Mouse (Mus musculus): ENCODE results near the gene Mpp6.

Gene Mpp6

DNA sequence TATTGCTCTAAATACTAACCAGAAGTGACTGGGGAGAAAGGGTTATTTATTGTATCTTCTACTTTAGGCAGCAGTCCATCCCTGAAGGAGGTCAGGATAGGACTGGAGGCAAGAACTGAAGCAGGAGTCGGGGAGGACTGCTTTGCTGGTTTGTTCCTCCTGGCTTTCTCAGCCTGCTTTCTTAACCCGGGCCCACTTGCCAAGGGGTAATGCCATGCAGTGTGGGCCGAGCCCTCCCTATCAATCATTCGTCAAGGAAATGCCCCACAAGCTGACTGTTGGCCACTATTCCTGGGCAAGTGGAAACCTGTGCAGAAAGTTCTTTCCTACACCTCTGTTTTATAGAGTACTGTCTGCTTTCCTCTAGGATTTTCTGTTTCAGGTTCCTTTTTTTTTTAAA, 39.3 kb downstream of the Mpp6 start:
- no peak for DNase-seq (ENCODE audit: low read depth)

DNA sequence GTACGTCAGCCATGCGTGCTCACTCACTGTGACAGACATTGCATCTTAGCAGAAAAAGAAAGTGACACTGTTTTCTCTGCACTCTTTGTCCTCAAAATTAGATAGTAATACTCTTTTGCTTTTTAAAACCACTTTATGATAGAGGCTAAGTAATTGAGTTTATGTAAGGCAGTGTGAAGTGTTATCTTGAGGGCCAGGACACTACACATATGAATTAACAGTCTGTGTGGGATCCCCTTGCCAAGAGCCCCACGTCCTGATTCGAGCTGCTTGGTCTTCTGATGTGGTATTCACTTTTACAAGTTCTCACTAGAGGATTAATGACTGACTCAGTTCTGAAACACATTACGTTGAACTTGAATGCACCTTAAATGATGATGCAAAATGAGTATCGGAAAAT, 49.8 kb downstream of the Mpp6 start:
- peak; percentile 46 for DNase-seq (ENCODE audit: low read depth)

GRCm38 (mm10) chr6:50163013-50163412, 53.0 kb downstream of the Mpp6 start:
- DNase-seq (ENCODE audit: low read depth) = no peak

DNA sequence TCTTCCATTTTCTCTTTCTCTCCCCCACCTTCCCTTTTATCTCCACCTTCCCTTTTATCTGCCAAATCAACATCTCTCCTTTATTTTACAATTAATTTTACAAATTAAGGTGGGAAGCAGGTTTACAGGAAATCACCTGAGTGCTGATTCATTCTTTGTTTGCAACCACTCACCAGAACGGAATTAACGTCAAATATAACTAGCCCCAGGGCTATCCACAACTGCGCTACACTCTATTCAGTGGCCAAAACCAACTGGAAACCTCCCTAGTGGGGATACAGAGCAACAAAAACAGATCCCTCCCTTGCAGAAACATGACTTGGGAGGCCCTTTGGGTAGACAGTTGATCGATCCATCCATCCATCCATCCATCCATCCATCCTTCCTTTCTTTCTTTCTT, 58.8 kb downstream of the Mpp6 start:
- no peak for DNase-seq (ENCODE audit: low read depth)

DNA sequence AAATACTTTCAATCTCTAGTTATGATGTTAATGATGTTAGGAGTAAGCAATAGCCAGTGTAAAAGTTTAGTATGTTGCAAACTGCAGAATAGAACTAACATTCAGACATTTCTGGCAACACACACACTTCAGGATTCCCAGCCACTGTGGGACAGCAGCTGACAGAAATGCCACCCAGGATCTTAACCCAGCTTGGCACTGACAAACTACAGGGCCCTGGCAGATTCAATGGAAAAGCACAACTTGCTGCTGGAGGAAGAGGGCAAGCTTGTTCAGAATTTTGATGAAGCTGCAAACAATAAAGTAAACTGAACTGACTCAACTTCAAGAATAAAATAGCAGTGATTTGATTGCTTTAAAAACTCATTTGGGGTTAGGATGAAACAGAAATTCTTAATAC, 59.7 kb downstream of the Mpp6 start:
- DNase-seq (ENCODE audit: low read depth) = no peak

GRCm38 (mm10) chr6:50175736-50176135, 65.7 kb downstream of the Mpp6 start:
- DNase-seq (ENCODE audit: low read depth) = no peak

DNA sequence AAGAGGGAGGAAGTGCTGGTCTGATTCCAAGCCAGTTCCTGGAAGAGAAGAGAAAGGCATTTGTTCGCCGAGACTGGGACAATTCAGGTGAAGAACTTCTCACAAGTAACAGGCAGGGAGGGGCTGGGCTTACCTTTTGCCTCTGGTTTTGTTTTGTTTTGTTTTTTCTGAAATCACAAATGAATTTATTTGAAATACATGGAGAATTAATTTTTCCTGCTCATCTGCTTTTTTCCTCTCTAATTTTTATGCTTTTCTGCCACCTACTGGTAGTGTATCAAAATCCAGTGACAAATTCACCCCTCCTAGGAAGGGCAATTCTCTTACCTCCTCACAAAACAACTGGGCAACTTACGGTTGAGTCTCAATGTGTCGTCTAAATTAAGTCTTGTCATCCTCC, 70.1 kb downstream of the Mpp6 start:
- DNase-seq (ENCODE audit: low read depth) = peak; percentile 56

DNA sequence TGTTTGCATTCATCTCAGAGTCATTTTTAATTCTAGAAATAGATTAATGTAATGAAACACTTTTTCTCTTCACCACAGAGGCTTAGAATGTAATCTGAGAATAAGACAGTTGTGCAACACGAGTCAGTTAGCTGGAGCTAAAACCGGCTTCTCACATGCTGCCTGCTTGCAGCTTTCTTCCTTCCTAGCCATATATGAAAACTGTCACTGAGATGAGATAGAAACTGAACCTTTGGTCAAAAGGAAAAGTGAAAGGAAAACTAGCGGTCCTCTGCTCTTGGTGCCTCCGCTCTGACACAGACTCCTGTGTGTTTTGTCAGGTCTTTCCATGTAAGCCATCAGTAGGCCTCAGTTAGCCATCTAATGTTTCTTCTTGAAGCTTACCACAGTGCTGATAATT, 77.9 kb downstream of the Mpp6 start:
- peak; percentile 75 for DNase-seq (ENCODE audit: low read depth)

DNA sequence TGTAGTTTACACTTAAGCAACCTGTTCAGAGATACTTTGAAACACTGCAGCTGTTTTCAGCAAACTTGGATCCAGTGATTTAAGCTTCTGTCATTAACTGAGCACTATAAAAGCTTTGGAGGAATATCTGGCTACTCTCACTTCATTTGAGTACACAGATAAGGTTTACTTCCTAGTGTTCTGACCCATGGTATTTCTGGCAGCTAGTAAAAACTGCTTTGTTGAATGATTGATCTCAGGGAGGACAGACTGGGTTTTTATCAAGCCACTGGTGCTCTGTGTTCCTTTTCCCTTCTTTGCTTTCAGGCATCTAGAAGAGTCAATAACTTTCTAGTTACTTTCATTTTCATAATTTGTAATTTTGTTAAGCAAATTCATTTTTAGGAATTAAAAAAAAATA, 79.3 kb downstream of the Mpp6 start:
- DNase-seq (ENCODE audit: low read depth) = peak; percentile 20

- DNase-seq (ENCODE audit: low read depth) = no peak
These were observed 81.6 kb downstream of the Mpp6 start for GRCm38 (mm10) chr6:50191605-50192004.

- no peak for DNase-seq (ENCODE audit: low read depth)
These were observed 82.1 kb downstream of the Mpp6 start for GRCm38 (mm10) chr6:50192169-50192568.

- DNase-seq (ENCODE audit: low read depth) = no peak
These were observed 82.8 kb downstream of the Mpp6 start for GRCm38 (mm10) chr6:50192822-50193221.

DNA sequence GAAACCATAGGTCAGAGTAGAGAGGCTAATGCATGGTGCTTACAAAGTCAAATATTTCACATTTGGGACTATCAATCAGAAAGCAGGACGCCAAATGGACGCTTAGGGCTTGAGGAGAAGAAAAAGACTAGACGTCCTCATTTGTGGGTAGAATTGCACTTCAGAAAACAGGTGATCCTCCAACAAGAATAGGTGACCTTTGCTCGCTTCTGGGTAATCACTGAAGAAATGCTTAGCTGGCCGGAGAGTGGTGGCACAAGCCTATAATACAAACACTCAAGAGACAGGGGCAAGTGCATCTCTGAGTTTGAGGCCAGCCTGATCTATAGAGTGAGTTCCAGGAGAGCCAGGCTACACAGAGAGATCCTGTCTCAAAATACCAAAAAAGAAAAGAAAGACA, 83.8 kb downstream of the Mpp6 start:
- DNase-seq (ENCODE audit: low read depth) = no peak

- DNase-seq (ENCODE audit: low read depth) = no peak
These were observed 94.3 kb downstream of the Mpp6 start for GRCm38 (mm10) chr6:50204356-50204755.

DNA sequence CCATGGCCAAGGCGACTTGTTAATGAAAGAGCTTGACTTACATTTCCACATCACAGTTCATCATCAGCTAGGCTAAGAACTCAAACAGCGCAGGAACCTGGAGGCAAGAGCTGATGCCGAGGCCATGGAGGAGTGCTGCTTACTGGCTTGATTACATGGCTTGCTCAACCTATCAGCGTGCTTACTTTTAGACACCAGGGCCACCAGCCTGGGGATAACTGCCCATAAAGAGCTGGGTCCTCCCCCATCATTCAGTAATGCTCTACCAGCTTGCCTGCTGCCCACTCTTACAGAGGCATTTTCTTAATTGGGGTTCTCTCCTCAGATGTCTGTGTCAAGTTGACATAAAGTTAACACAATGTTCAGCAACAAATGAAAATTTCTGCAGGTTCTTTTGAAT, 95.1 kb downstream of the Mpp6 start:
- no peak for DNase-seq (ENCODE audit: low read depth)

GRCm38 (mm10) chr6:50214711-50215372, 104.8 kb downstream of the Mpp6 start:
- DNase-seq (ENCODE audit: low read depth) = no peak

DNA sequence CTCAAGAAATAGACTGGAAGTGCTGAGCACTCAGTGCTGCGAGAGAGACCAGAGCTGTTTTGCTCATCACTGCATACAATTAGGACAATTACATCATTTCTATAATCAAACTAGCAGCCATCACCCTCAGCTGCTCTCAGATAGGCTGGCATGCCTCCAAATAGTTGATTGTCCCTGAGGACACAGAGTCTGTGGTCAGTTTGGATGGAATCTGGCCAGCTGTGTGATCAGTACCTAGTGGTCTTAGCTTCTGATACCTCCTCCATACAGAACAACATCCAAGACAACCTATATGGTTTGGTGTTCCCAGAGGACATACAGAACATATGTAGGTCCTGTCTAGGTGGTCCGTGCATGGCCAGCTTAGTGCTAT, 105.3 kb downstream of the Mpp6 start:
- no peak for DNase-seq (ENCODE audit: low read depth)

GRCm38 (mm10) chr6:50215986-50216385, 105.9 kb downstream of the Mpp6 start:
- no peak for DNase-seq (ENCODE audit: low read depth)

DNA sequence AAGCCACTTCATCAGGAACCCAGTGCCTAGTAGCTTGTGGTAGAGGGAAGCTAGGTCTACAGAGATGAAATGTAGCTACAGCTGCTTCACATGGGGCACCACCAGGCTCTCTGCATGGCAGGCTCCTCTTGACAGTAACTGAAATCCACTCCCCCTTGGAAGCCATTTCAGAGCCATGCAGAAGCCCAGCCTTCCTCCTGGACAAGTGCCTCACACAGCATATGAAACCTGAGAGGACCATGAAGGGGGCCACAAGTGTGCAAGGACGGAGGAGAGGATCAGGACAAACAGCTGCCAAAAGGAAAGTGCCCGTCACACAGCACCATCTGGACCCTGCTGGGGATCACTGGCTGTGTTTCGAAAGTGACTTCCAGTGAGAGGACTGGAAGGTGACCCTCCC, 108.6 kb downstream of the Mpp6 start:
- DNase-seq (ENCODE audit: low read depth) = no peak

DNA sequence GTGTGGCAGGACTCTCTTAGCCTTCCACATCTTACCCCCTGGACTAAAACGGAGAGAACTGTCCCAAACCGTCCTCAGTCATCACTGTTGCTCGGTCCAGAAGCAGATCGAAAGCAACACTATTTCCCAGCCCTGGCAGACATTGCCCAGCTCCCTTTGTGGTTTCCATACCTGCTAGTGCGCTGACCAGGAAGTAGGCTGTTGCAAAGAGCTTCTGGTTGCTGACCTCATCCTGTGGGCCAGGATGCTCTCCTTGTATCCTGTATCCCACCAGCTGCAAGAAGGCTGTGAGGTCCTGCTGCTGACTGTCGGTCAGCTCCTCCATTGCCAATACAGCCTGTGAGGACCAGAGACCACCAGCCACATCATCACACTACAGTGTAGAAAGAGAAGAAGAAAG, 109.0 kb downstream of the Mpp6 start:
- no peak for DNase-seq (ENCODE audit: low read depth)

DNA sequence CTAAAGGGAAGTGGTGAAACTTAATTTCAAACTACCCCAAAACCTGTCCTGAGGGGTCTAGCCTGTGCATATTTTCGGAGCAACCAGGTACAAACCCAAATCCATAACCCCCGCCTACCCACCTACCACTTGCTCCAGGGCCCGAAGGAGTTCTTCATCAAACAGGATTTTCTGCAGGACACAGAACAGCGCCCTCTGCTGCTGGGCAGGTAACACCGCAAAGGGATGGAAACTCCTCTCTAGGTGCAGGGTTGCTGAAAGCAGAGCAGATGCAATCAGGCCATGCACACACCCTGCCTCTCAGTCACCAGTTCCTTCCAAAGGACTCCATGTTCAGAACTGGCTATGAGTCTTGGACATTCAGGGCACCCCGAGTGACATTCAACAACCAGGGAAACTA, 110.8 kb downstream of the Mpp6 start:
- peak; percentile 67 for DNase-seq (ENCODE audit: low read depth)

DNA sequence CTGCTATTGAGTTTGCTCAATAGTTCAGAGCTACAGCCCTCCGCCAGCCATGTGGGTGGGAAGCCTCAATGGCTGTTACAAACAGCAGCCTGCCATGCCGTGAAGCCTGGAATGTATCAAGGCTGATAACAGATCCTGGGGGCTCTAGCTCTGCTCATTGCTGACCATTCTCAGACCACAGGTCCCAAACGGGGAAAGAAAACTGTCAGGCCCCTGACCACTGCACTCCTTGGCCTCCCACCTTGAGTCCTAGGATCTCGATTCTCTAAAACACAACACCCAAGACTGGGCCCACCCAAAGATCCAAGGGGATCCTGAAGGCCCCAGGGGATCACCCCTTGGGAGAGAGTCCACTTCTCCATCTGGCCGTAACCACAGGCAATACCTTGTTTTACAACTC, 112.3 kb downstream of the Mpp6 start:
- no peak for DNase-seq (ENCODE audit: low read depth)

DNA sequence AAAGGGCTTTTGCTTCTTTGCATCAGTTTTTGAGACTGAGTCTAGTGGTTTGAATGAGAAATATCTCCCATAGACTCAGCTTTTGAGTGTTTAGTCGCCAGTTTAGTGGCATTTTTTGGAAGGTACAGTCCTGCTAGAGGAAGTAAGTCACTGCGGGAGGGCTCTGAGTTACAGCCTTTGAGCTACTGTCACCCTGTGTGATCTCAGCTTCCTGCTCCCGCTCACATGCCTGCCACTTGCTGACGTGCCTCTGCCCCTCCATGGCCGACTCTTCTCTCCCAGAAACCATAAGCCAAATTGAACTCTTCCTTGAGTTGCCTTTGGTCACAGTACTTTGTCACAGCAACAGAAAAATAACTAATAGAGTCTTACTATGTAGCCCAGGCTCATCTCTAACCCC, 112.9 kb downstream of the Mpp6 start:
- DNase-seq (ENCODE audit: low read depth) = peak; percentile 8

GRCm38 (mm10) chr6:50223606-50224005, 113.6 kb downstream of the Mpp6 start:
- DNase-seq (ENCODE audit: low read depth) = no peak

- DNase-seq (ENCODE audit: low read depth) = no peak
These were observed 115.2 kb downstream of the Mpp6 start for GRCm38 (mm10) chr6:50225232-50225631.

All from induced T-regulatory cell, adult 2 months (primary cell).